ENCODE assay signal across 11 mouse cellular contexts in the genomic region with DNA sequence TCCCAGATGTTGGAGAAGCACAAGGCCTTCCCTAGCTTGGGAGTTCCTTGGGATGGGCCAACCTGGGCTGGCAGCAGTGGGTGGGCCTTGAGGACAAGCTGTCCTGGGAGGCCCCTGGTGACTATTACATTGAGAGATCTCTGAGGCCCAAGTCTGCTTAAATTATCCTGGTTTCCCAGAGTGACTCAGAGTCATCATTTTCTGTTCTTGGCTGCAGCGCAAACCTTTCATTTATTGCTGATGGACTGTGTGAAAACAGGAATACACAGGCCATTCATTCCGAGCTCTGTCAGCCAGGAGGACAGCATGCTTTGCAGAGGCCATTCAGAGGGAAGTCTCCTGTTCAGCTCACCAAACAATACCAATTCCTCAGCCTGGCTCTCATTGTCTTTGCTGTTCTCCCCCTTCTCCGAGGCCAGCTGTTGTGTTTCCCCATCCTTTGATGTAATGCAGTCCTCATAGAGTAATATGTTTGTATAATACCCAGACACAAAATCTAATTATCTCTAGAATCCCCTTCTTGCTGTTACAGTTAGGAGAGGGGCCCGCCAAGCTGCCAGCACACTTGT.
A peak's percentile ranks its signal among the peaks of the same experiment; 100 is the strongest.
DNase-seq lines count a peak whose midpoint lies in the region; ATAC-seq and TF ChIP-seq lines count a peak whose summit lies in the region.
"Had no signal": no experiment of that assay in that cellular context is flagged by ENCODE, and none has a peak within 500 bp of the region (broad histone marks: within the 10 kb centered on the region; RNA-seq: fewer than 3 reads in every experiment).

No protein-coding gene starts in this region.

- ATAC-seq in lung, postnatal 0 days = 0 out of 2 replicates have a peak, but pooled peaks have one; percentile 8

- no peak overlapping the region for H3K4me2 ChIP-seq in lung, postnatal 0 days (replicated peaks; ENCODE audit: low read depth, low read length)

- 46% methylated on average over 4 of the region's 4 CpGs for WGBS in lung, postnatal 0 days

- DNase-seq in embryo, embryonic 10.5 days (ENCODE audit: low spot score) = peak; percentile 9
- no peak for DNase-seq in embryo, embryonic 10 days (ENCODE audit: low spot score)
- DNase-seq in lung, postnatal 0 days (ENCODE audit: low spot score) = peak; percentile 27
- no peak for DNase-seq in lung, postnatal 14 days
- peak; percentile 21 to 24 for DNase-seq in gastrocnemius, postnatal 36 days
- peak; percentile 51 for DNase-seq in retina, postnatal 1 day
- DNase-seq in layer of hippocampus, postnatal 10 days (ENCODE audit: low spot score in 2 of 2) = no peak
- DNase-seq in frontal cortex, postnatal 14 days (ENCODE audit: low spot score in 2 of 2) = no peak
- DNase-seq: cerebellum, adult 9-10 months; kidney, adult 9 months; right cerebral cortex, postnatal 25 days had no signal

- H3K27ac ChIP-seq in lung, postnatal 0 days (ENCODE audit: low read length) = no peak overlapping the region

- no peaks in the 10 kb centered on the region for H3K4me1 ChIP-seq in lung, postnatal 0 days (ENCODE audit: insufficient read depth, low read depth, low read length)

- no peak for TF ChIP-seq CTCF in lung, postnatal 0 days (IDR thresholded peaks at IDR 0.05)

- no peak overlapping the region for H3K4me3 ChIP-seq in lung, postnatal 0 days (ENCODE audit: low read depth, low read length)

- H3K9me3 ChIP-seq in lung, postnatal 0 days (ENCODE audit: low read length) = no peaks in the 10 kb centered on the region

- TF ChIP-seq EP300 in lung, postnatal 0 days (IDR thresholded peaks at IDR 0.05) = no peak

- H3K27me3 ChIP-seq in lung, postnatal 0 days (replicated peaks; ENCODE audit: insufficient read depth, low read length) = no peaks in the 10 kb centered on the region

- no peak overlapping the region for H3K9ac ChIP-seq in lung, postnatal 0 days (replicated peaks; ENCODE audit: low read depth)

- intact Hi-C loops in gastrocnemius, postnatal 36 days (cut with DNase I) = no loop called here

- no peaks in the 10 kb centered on the region for H3K36me3 ChIP-seq in lung, postnatal 0 days (ENCODE audit: insufficient read depth, low read length)

Comparison
In these comparisons a context has a peak if more than half of its experiments do, and no peak if none do; other contexts are left out.
1. DNase-seq: peak in embryo, embryonic 10.5 days (single experiment), lung, postnatal 0 days (single experiment), gastrocnemius, postnatal 36 days (2 of 2) and retina, postnatal 1 day (single experiment); none in embryo, embryonic 10 days (single experiment), lung, postnatal 14 days (single experiment), layer of hippocampus, postnatal 10 days (0 of 2) and frontal cortex, postnatal 14 days (0 of 2).